Mouse (Mus musculus) forebrain, embryonic 14.5 days (tissue): ENCODE data around the gene Tns3. TPM values are rescaled to one million over a fixed set of nuclear protein-coding genes. Genes with fewer than 3 reads are reported as not detected.
A peak's percentile ranks its signal among the peaks of the same experiment; 100 is the strongest.

Experiments used
- ATAC-seq: fragments of 200-750 bp; cut with Nextera tagmentation; 2 replicates; pipeline ENCODE4 v1.8.0; 2017; ENCODE audit warnings: mild to moderate bottlenecking, moderate library complexity
- DNase-seq: peaks from one replicate; pipeline ENCODE4 v3.0.0-alpha.2; 2015; ENCODE audit warnings: low spot score
- H3K27ac ChIP-seq: fragments of 300-500 bp; sonication (generic); 2 replicates; pipeline ENCODE4 v1.5.1; 2014; ENCODE audit warnings: low read depth, mild to moderate bottlenecking, control low read depth, low read length, moderate library complexity
- H3K27me3 ChIP-seq: fragments of 300-500 bp; sonication (generic); replicated peaks from 2 replicates; pipeline ENCODE4 v1.6.1; 2014; ENCODE audit warnings: low read length, control low read depth, mixed read lengths; ENCODE audit not compliant: control insufficient read depth, insufficient read depth
- H3K36me3 ChIP-seq: fragments of 300-500 bp; sonication (generic); 2 replicates; pipeline ENCODE4 v1.6.1; 2014; ENCODE audit warnings: low read length, control low read depth; ENCODE audit not compliant: control insufficient read depth, insufficient read depth
- H3K4me1 ChIP-seq: fragments of 300-500 bp; sonication (generic); 2 replicates; pipeline ENCODE4 v1.6.1; 2014; ENCODE audit warnings: antibody characterized with exemption, low read length, control low read depth; ENCODE audit not compliant: control insufficient read depth, insufficient read depth
- H3K4me2 ChIP-seq: fragments of 300-500 bp; sonication (generic); 2 replicates; pipeline ENCODE4 v1.6.1; 2014; ENCODE audit warnings: mild to moderate bottlenecking, control low read depth, low read length
- H3K4me3 ChIP-seq: fragments of 300-500 bp; sonication (generic); 2 replicates; pipeline ENCODE4 v1.5.1; 2014; ENCODE audit warnings: low read depth, low read length, control low read depth
- H3K9ac ChIP-seq: fragments of 300-500 bp; sonication (generic); 2 replicates; pipeline ENCODE4 v1.6.1; 2014; ENCODE audit warnings: mild to moderate bottlenecking, low read length, control low read depth, moderate library complexity
- H3K9me3 ChIP-seq: fragments of 300-500 bp; sonication (generic); replicated peaks from 2 replicates; pipeline ENCODE4 v1.6.1; 2016; ENCODE audit warnings: low read length, control low read depth, mixed read lengths; ENCODE audit not compliant: control insufficient read depth
- WGBS: fragments of 180-500 bp; shearing (Covaris S2); extraction: QIAGEN DNeasy Blood & Tissue Kit; methylation state at CpG from one replicate; pipeline ENCODE4 v1.1.7; 2014; 5-methylcytosine and 5-hydroxymethylcytosine counted together
- polyA plus RNA-seq: library from polyadenylated mRNA; unstranded; fragments of >200 nt; fragmentation: Nextera tagmentation; extraction: Ambion mirVana; gene quantifications from 2 replicates; pipeline ENCODE4 v1.2.1, GENCODE M21; 2014

Tns3 gene
- polyA plus RNA-seq, 1 experiment from 2014 or later: 4.4 TPM

- ATAC-seq (no peak; the same call in 1 of the 2 replicates), DNase-seq (peak; percentile 53)
- Histone ChIP-seq H3K9me3 (no peaks in the 10 kb centered on the region), H3K27me3 (no peaks in the 10 kb centered on the region), H3K4me2 (no peak overlapping the region), H3K36me3 (0 out of 2 replicates have a peak, but pooled peaks cover 4% of the 10 kb centered on the region), H3K27ac (0 out of 2 replicates have a peak overlapping the region, but pooled peaks have one; percentile 14), H3K4me3 (no peak overlapping the region), H3K9ac (no peak overlapping the region), H3K4me1 (peaks cover 9% of the 10 kb centered on the region; the same call in 1 of the 2 replicates)
- WGBS: 85% methylated on average over 11 of the region's 11 CpGs
Measured at GRCm38 (mm10) chr11:8443539-8444292, 220.6 kb downstream of the Tns3 start.

DNA sequence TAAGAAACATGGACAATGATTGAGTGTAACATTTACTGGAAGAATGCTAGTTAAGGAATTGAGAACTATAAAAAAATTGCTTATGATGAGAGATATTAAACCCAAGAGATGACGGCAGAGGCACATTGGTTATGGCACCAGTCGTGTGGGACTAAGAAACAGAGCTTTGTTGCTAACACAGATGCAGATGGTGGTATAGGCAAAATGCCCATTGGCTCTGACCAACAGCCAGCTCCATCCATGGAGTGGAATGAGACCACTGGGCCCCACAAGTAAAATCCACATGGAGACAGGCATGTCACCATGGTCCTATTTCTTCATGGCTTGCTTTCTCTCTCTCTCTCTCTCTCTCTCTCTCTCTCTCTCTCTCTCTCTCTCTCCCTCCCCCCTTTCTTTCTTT is 223.6 kb downstream of the Tns3 start:
- WGBS: 81% methylated on average over 2 of the region's 2 CpGs
- Histone ChIP-seq H3K27me3 (no peaks in the 10 kb centered on the region), H3K4me3 (no peak overlapping the region), H3K9ac (no peak overlapping the region), H3K9me3 (no peaks in the 10 kb centered on the region), H3K36me3 (0 out of 2 replicates have a peak, but pooled peaks cover 12% of the 10 kb centered on the region), H3K4me1 (peaks cover under 1% of the 10 kb centered on the region; the same call in 1 of the 2 replicates), H3K27ac (no peak overlapping the region), H3K4me2 (no peak overlapping the region)
- ATAC-seq (no peak), DNase-seq (no peak)

- 95% methylated on average over 5 of the region's 5 CpGs for WGBS
- Histone ChIP-seq H3K4me2 (no peak overlapping the region), H3K4me3 (no peak overlapping the region), H3K27ac (no peak overlapping the region), H3K36me3 (peaks cover 12% of the 10 kb centered on the region), H3K27me3 (no peaks in the 10 kb centered on the region), H3K4me1 (no peaks in the 10 kb centered on the region), H3K9ac (no peak overlapping the region), H3K9me3 (no peaks in the 10 kb centered on the region)
- ATAC-seq (no peak), DNase-seq (no peak)
Measured at GRCm38 (mm10) chr11:8440221-8440620, 224.1 kb downstream of the Tns3 start.

- Histone ChIP-seq H3K27ac (no peak overlapping the region), H3K9me3 (no peaks in the 10 kb centered on the region), H3K4me1 (no peaks in the 10 kb centered on the region), H3K4me2 (no peak overlapping the region), H3K27me3 (no peaks in the 10 kb centered on the region), H3K9ac (no peak overlapping the region), H3K4me3 (no peak overlapping the region), H3K36me3 (peaks cover 22% of the 10 kb centered on the region)
- WGBS: 90% methylated on average over 9 of the region's 9 CpGs
- ATAC-seq: no peak
- DNase-seq: no peak
Measured at GRCm38 (mm10) chr11:8439035-8439434, 225.3 kb downstream of the Tns3 start.

DNA sequence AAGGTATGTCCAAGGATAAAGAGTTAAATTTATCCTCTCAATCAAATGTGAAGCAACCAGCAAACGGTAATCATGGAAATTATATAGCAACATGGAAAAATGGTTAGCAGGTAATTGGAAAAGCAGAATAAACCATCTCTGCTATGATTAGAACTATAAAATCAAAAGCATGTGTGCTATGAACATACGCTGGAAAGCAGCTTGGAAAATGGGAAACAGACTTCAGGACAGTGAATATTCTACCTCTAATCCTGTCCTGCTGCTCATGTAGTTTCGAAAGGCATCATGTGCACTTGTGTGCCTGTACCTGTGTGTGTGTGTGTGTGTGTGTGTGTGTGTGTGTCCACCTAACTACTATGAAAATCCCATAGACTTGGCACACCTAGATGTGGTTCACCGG is 226.1 kb downstream of the Tns3 start:
- ATAC-seq: no peak

DNA sequence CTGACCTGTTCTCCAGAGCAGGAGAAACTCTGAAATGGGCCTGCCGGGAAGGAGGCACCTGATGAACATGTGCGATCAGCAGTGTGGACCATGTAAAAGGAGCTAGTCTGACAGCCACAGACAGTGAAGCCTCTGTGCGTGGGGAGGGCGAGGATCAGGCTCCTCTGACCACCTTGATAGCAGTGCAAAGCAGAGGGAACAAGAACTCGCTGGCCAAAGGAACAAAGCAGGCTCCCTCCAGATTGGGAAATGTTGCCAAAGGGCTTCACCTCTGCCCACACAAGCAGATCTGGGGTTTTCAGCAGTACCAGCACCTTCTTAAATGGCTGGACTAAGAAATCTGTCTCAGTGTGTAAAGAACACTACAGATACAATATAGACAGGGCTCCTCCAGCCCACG is 229.2 kb downstream of the Tns3 start:
- no peaks in the 10 kb centered on the region for H3K4me1 ChIP-seq
- 93% methylated on average over 6 of the region's 6 CpGs for WGBS
- ATAC-seq (no peak), DNase-seq (no peak)
- H3K4me2 ChIP-seq: no peak overlapping the region
- H3K4me3 ChIP-seq: no peak overlapping the region
- no peaks in the 10 kb centered on the region for H3K9me3 ChIP-seq
- peaks cover 24% of the 10 kb centered on the region for H3K36me3 ChIP-seq
- H3K27me3 ChIP-seq: no peaks in the 10 kb centered on the region
- no peak overlapping the region for H3K27ac ChIP-seq
- H3K9ac ChIP-seq: no peak overlapping the region

More for the DNA sequence above, 226.1 kb downstream of the Tns3 start:
- H3K4me1 ChIP-seq: no peaks in the 10 kb centered on the region
- H3K9ac ChIP-seq: no peak overlapping the region
- no peak overlapping the region for H3K4me2 ChIP-seq
- no peaks in the 10 kb centered on the region for H3K9me3 ChIP-seq
- no peak overlapping the region for H3K4me3 ChIP-seq
- no peak for DNase-seq
- no peaks in the 10 kb centered on the region for H3K27me3 ChIP-seq
- H3K36me3 ChIP-seq: peaks cover 22% of the 10 kb centered on the region
- H3K27ac ChIP-seq: no peak overlapping the region
- WGBS: 95% methylated on average over 4 of the region's 4 CpGs

DNA sequence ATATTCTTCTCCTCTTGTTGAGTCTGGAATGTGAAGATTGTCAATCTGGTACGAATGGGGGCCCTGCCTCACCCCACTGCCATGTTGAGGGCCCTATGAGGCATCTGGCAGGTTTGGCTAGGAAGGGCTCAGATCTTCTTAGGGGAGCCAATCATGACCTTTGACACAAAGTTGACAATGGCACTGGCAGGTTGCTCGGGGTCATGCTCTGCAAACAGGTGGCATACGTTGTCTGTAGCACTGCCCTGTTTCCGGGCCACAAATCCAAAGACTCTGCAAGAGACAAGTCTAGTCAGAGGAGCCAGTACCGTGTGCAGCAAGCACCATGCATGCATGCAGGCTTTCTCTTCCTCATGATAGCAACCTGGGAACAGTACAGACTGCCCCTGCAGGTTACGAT is 230.0 kb downstream of the Tns3 start:
- Histone ChIP-seq H3K36me3 (peaks cover 24% of the 10 kb centered on the region), H3K4me3 (no peak overlapping the region), H3K27ac (no peak overlapping the region), H3K9me3 (no peaks in the 10 kb centered on the region), H3K4me2 (no peak overlapping the region), H3K27me3 (no peaks in the 10 kb centered on the region), H3K9ac (no peak overlapping the region), H3K4me1 (no peaks in the 10 kb centered on the region)
- ATAC-seq (no peak), DNase-seq (no peak)
- 93% methylated on average over 6 of the region's 6 CpGs for WGBS

GRCm38 (mm10) chr11:8433443-8433842 is 230.9 kb downstream of the Tns3 start:
- Histone ChIP-seq H3K4me3 (no peak overlapping the region), H3K27ac (no peak overlapping the region), H3K9me3 (no peaks in the 10 kb centered on the region), H3K4me1 (no peaks in the 10 kb centered on the region), H3K4me2 (no peak overlapping the region), H3K36me3 (peaks cover 24% of the 10 kb centered on the region), H3K9ac (no peak overlapping the region), H3K27me3 (no peaks in the 10 kb centered on the region)
- ATAC-seq (no peak), DNase-seq (no peak)
- WGBS: 92% methylated on average over 9 of the region's 9 CpGs

GRCm38 (mm10) chr11:8432941-8433340 is 231.4 kb downstream of the Tns3 start:
- no peak overlapping the region for H3K4me2 ChIP-seq
- H3K4me3 ChIP-seq: no peak overlapping the region
- H3K4me1 ChIP-seq: no peaks in the 10 kb centered on the region
- 88% methylated on average over 8 of the region's 8 CpGs for WGBS
- no peak overlapping the region for H3K27ac ChIP-seq
- no peak for DNase-seq
- H3K27me3 ChIP-seq: no peaks in the 10 kb centered on the region
- peaks cover 23% of the 10 kb centered on the region for H3K36me3 ChIP-seq
- H3K9ac ChIP-seq: no peak overlapping the region
- no peaks in the 10 kb centered on the region for H3K9me3 ChIP-seq
- ATAC-seq: no peak
